Mouse (Mus musculus) embryonic facial prominence, embryonic 14.5 days (tissue): ENCODE results near the gene Anapc13. TPM values are rescaled to one million over a fixed set of nuclear protein-coding genes. Genes with fewer than 3 reads are reported as not detected.

Source experiments
- ATAC-seq: fragments of 200-750 bp; cut with Nextera tagmentation; 2 replicates; pipeline ENCODE4 v1.8.0; 2017; ENCODE audit warnings: low read depth, moderate number of reproducible peaks, moderate TSS enrichment
- DNase-seq: peaks from one replicate; pipeline ENCODE4 v3.0.0-alpha.2; 2015; ENCODE audit warnings: low spot score
- H3K27ac ChIP-seq: fragments of 300-500 bp; sonication (generic); replicated peaks from 2 replicates; pipeline ENCODE4 v1.5.1; 2014; ENCODE audit warnings: low read depth, mild to moderate bottlenecking, low read length, moderate library complexity
- H3K27me3 ChIP-seq: fragments of 300-500 bp; sonication (generic); replicated peaks from 2 replicates; pipeline ENCODE4 v1.6.1; 2014; ENCODE audit warnings: low read length; ENCODE audit not compliant: control insufficient read depth, insufficient read depth
- H3K36me3 ChIP-seq: fragments of 300-500 bp; sonication (generic); 2 replicates; pipeline ENCODE4 v1.6.1; 2014; ENCODE audit warnings: low read length, mixed read lengths; ENCODE audit not compliant: control insufficient read depth, insufficient read depth
- H3K4me1 ChIP-seq: fragments of 300-500 bp; sonication (generic); 2 replicates; pipeline ENCODE4 v1.6.1; 2014; ENCODE audit warnings: antibody characterized with exemption, low read length; ENCODE audit not compliant: control insufficient read depth, insufficient read depth
- H3K4me2 ChIP-seq: fragments of 300-500 bp; sonication (generic); 2 replicates; pipeline ENCODE4 v1.6.1; 2014; ENCODE audit warnings: low read depth, mild to moderate bottlenecking, low read length, moderate library complexity, mixed read lengths
- H3K4me3 ChIP-seq: fragments of 300-500 bp; sonication (generic); 2 replicates; pipeline ENCODE4 v1.5.1; 2014; ENCODE audit warnings: low read depth, mild to moderate bottlenecking, low read length
- H3K9ac ChIP-seq: fragments of 300-500 bp; sonication (generic); 2 replicates; pipeline ENCODE4 v1.6.1; 2014; ENCODE audit warnings: low read depth, mild to moderate bottlenecking, low read length, moderate library complexity, mixed read lengths
- H3K9me3 ChIP-seq: fragments of 300-500 bp; sonication (generic); 2 replicates; pipeline ENCODE4 v1.6.1; 2016; ENCODE audit warnings: low read length; ENCODE audit not compliant: control insufficient read depth
- WGBS: fragments of 180-500 bp; shearing (Covaris S2); extraction: QIAGEN DNeasy Blood & Tissue Kit; methylation state at CpG from one replicate; pipeline ENCODE4 v1.1.7; 2014; 5-methylcytosine and 5-hydroxymethylcytosine counted together
- polyA plus RNA-seq: library from polyadenylated mRNA; unstranded; fragments of >200 nt; fragmentation: Nextera tagmentation; extraction: Ambion mirVana; gene quantifications from 2 replicates; pipeline ENCODE4 v1.2.1, GENCODE M21; 2014

The Anapc13 gene
- polyA plus RNA-seq, 1 experiment from 2014 or later = 190 TPM

DNA sequence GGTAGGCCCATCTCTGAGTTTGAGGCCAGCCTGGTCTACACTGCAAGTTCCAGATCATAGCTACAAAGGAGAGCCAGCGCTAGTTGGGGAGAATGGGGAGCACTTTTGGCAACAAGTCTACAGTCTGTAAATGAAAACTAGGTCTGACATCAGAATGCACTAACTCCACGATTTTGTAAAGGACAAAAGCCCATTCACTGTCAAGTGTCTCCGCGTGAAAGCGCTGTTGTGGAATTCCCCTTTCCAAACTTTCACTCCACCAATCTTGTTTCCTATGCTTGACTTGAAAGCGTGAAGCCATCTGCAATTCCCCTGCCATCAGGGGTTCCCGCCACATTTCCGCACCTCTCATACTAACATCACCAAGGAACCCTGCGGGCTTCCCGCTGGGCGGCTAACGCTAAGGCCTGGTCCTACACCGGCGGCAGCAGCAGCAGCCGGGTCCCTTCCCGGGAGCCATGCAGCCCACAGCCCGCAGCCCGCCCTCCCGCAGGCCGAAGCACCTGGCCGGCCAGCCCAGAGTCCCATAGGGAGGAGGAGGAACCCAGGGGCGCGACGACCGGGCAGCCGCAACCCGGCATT is 604 bp upstream of the Anapc13 start:
- peak overlapping the region; percentile 99 for H3K9ac ChIP-seq
- peak; percentile 48; the same call in 1 of the 2 replicates for ATAC-seq

DNA sequence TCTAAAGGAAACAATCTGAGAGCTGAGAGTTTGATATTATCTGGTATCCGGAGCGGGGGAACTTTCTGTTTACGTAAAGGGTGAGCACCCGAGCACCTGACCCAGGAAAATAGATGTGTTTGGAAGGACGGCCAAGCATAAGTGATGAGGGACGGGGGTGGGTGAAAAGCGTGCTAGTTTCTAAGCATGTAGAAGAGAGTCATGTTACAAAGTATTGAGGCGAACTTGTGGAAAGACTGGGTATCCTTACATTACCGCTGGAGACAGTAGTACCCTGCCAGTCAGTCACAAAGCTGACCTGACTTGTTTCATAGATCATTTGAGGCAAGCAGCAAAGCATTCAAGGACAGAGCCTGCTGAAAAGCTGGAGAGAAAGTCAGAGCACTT is 736 bp downstream of the Anapc13 start:
- Histone ChIP-seq H3K36me3 (0 out of 2 replicates have a peak, but pooled peaks cover 3% of the 10 kb centered on the region), H3K27me3 (no peaks in the 10 kb centered on the region), H3K9ac (peak overlapping the region; percentile 99), H3K27ac (peak overlapping the region; percentile 97), H3K9me3 (no peaks in the 10 kb centered on the region), H3K4me2 (peak overlapping the region; percentile 67), H3K4me3 (peak overlapping the region; percentile 91), H3K4me1 (peaks cover 11% of the 10 kb centered on the region)
- ATAC-seq (peak; percentile 5), DNase-seq (no peak)
- WGBS = under 1% methylated on average over 9 of the region's 9 CpGs

More for the DNA sequence above, 604 bp upstream of the Anapc13 start:
- H3K4me3 ChIP-seq = peak overlapping the region; percentile 91
- H3K4me2 ChIP-seq = peak overlapping the region; percentile 67
- peak; percentile 40 for DNase-seq
- WGBS = 2% methylated on average over 27 of the region's 27 CpGs
- peaks cover 15% of the 10 kb centered on the region for H3K4me1 ChIP-seq
- H3K27me3 ChIP-seq = no peaks in the 10 kb centered on the region
- no peaks in the 10 kb centered on the region for H3K36me3 ChIP-seq
- peak overlapping the region; percentile 97 for H3K27ac ChIP-seq
- no peaks in the 10 kb centered on the region for H3K9me3 ChIP-seq

DNA sequence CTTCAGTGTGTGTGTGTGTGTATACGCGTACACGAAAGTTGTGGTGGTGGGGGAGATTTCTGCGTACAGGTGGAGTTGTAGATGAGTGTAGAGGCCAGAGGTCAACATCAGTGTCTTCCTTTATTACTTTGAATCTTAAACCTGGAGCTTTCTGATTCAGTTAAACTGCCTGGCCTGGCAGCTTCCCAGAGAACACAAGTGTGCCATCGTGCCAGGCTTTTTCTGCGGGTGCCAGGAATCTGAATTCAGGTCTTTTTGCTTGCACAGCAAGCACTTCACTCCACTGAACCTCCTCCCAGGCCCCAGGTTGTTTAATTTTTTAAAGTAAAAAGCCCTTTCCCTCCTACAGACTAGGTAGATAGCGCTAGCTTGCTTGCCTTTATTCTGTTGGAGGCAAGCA is 1.3 kb downstream of the Anapc13 start:
- Histone ChIP-seq H3K4me2 (peak overlapping the region; percentile 67), H3K4me3 (peak overlapping the region; percentile 91), H3K27me3 (no peaks in the 10 kb centered on the region), H3K9ac (peak overlapping the region; percentile 99; the same call in 1 of the 2 replicates), H3K27ac (peak overlapping the region; percentile 97; the same call in 1 of the 2 replicates), H3K36me3 (peaks cover 7% of the 10 kb centered on the region; the same call in 1 of the 2 replicates), H3K4me1 (peaks cover 11% of the 10 kb centered on the region), H3K9me3 (no peaks in the 10 kb centered on the region)
- ATAC-seq (no peak), DNase-seq (no peak)
- WGBS = 80% methylated on average over 7 of the region's 7 CpGs

DNA sequence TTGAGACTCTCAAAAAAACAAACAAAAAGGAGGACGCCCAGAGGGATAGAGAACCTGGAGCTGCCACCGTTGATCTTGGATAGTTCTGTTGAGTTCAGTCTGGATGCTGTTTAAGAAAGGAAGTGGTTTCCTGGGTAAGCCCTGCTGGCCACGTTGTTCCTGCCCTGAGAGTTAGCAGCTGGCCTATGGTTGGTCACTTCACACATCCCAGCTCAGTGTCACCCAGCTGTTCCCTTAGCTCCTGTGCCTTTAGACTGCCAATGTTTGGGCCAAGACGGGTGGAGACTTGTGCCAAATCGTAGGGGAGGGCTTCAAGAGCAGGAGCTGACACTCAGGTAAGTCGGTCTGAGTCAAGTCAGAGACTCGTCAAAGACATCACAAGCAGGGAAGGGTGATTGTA is 3.0 kb downstream of the Anapc13 start:
- Histone ChIP-seq H3K4me3 (no peak overlapping the region), H3K27me3 (no peaks in the 10 kb centered on the region), H3K9me3 (no peaks in the 10 kb centered on the region), H3K9ac (no peak overlapping the region), H3K4me1 (peaks cover 11% of the 10 kb centered on the region), H3K4me2 (no peak overlapping the region), H3K36me3 (peaks cover 7% of the 10 kb centered on the region; the same call in 1 of the 2 replicates), H3K27ac (no peak overlapping the region)
- no peak for ATAC-seq
- 67% methylated on average over 7 of the region's 7 CpGs for WGBS
- no peak for DNase-seq

DNA sequence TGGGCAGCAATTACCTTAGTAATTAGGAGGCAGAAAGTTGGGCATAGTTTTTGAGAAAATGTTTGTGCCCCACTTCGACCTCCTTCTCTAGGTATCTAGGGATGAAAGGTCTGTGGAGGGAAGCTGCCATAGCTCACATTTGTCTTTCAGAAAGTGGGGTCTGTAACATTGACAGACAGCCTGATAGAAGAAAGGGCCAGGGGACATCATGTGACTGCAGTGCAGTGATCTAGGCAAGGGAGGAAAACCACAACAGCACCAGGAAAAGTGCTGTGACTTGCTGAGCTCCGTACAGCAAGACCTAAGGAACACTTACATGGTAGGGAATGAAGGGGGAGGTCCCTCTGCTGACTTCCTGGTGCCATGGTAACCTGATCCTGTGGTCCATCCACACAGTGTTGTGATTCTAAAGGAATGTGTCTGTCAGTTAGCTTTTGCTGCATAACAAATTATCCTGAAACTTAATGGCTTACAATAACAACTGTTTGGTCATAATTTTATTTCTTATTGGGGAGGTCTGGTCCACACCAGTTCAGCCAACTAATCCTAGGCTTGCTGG is 5.6 kb downstream of the Anapc13 start:
- no peak overlapping the region for H3K4me2 ChIP-seq
- H3K9me3 ChIP-seq = no peaks in the 10 kb centered on the region
- H3K36me3 ChIP-seq = peaks cover 12% of the 10 kb centered on the region; the same call in 1 of the 2 replicates
- WGBS = 53% methylated on average over 2 of the region's 2 CpGs
- no peak overlapping the region for H3K27ac ChIP-seq
- DNase-seq (no peak), ATAC-seq (no peak)
- H3K4me3 ChIP-seq = no peak overlapping the region
- no peaks in the 10 kb centered on the region for H3K27me3 ChIP-seq
- H3K9ac ChIP-seq = no peak overlapping the region
- H3K4me1 ChIP-seq = peaks cover 9% of the 10 kb centered on the region

DNA sequence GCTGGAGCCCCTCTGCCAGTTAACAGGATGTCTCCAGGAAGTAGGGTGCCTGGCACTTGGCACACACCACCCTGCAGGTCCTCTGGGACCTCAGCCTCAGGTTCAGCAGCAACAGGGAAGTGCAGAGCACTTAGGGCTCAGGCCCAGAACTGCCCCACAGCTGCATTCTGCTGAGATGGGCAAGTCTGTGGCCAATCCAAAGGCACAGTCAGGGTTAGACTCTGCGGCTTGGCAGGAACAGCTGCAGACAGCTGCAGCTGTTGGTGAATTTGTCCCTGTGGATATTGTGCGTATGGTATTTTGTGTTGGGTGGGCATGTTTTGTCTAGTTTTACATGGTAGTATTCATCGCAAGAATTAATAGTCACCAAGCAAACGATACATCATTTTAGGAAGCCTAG is 6.1 kb downstream of the Anapc13 start:
- H3K4me3 ChIP-seq = no peak overlapping the region
- peak; percentile 67 for ATAC-seq
- WGBS = 80% methylated on average over 4 of the region's 4 CpGs
- H3K9me3 ChIP-seq = no peaks in the 10 kb centered on the region
- no peak overlapping the region for H3K4me2 ChIP-seq
- no peak overlapping the region for H3K9ac ChIP-seq
- peak; percentile 68 for DNase-seq
- H3K36me3 ChIP-seq = peaks cover 12% of the 10 kb centered on the region; the same call in 1 of the 2 replicates
- no peaks in the 10 kb centered on the region for H3K27me3 ChIP-seq
- peaks cover 9% of the 10 kb centered on the region for H3K4me1 ChIP-seq
- H3K27ac ChIP-seq = no peak overlapping the region

DNA sequence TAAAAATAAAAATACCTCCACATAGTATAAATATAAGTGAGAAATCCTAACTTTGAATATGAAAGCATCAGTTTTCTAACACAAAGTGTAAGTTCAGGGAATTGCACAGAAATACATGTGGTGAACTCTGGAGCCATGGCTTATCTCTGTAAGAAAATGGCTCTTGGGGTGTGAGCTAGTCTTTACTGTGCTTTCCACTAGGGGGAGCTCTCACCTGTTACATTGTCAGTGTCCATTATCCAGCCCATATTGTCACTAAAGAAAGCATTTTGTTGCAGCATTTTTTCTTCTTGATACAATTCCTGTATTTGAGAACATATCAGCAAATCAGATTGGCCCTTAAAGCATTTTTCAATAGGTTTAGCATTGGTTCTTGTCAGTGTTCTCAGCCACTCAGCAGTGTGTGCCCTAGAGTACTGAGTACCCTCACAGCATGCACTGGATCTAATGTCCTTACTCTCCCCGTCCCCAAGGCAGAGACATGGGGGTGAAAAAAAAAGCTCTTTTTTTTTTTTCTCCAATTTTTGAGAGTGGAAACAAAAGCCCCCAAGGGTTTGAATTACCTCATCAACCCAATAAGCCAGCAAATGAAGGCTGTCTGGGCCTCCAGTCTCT is 6.9 kb downstream of the Anapc13 start:
- DNase-seq = peak; percentile 84
- H3K4me2 ChIP-seq = no peak overlapping the region
- peaks cover 12% of the 10 kb centered on the region; the same call in 1 of the 2 replicates for H3K36me3 ChIP-seq
- no peak overlapping the region for H3K4me3 ChIP-seq
- H3K4me1 ChIP-seq = peaks cover 3% of the 10 kb centered on the region; the same call in 1 of the 2 replicates
- 64% methylated on average over 1 of the region's 1 CpGs for WGBS
- H3K27me3 ChIP-seq = no peaks in the 10 kb centered on the region
- peak; percentile 35; the same call in 1 of the 2 replicates for ATAC-seq
- no peak overlapping the region for H3K9ac ChIP-seq
- no peak overlapping the region for H3K27ac ChIP-seq
- no peaks in the 10 kb centered on the region for H3K9me3 ChIP-seq

DNA sequence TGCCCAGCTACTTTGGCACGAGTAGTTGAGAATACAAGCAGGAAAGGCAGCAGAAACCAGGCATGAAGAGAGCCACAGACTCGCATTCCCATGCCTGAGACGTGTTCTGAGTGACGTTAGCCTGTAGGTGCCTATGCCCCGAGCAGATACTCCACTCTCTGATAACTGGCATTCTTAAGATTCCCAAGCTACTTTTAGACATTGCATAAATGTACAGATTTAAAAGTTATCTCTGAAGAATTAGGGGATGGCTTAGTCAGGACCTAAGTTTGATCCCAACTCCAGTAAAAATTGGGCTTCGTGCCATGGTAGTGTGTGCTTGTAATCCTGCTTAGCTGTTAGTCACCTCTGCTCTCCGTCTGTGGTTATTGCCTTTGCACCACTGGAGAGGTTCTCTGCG is 8.4 kb downstream of the Anapc13 start:
- H3K27ac ChIP-seq = no peak overlapping the region
- ATAC-seq = no peak
- H3K4me2 ChIP-seq = no peak overlapping the region
- WGBS = 73% methylated on average over 8 of the region's 8 CpGs
- DNase-seq = no peak
- no peaks in the 10 kb centered on the region for H3K9me3 ChIP-seq
- peaks cover 8% of the 10 kb centered on the region; the same call in 1 of the 2 replicates for H3K4me1 ChIP-seq
- no peak overlapping the region for H3K4me3 ChIP-seq
- H3K9ac ChIP-seq = no peak overlapping the region; the same call in 1 of the 2 replicates
- H3K36me3 ChIP-seq = peaks cover 12% of the 10 kb centered on the region; the same call in 1 of the 2 replicates
- no peaks in the 10 kb centered on the region for H3K27me3 ChIP-seq
